Mouse (Mus musculus) heart, embryonic 12.5 days (tissue): Measurements from ENCODE around the gene Zbtb3. TPM values are rescaled to one million over a fixed set of nuclear protein-coding genes. Genes with fewer than 3 reads are reported as not detected.
"Not testable (repeated sequence)": the region's sequence is repeated elsewhere in the genome, so short reads cannot be mapped to it uniquely, and the experiment has no call there.

ENCODE experiments used
- ATAC-seq: fragments of 200-750 bp; cut with Nextera tagmentation; 2 replicates; pipeline ENCODE4 v1.8.0; 2017; ENCODE audit warnings: moderate TSS enrichment, moderate library complexity; ENCODE audit not compliant: insufficient number of reproducible peaks, low FRiP score
- H3K27ac ChIP-seq: fragments of 300-500 bp; sonication (generic); 2 replicates; pipeline ENCODE4 v1.5.1; 2016; ENCODE audit warnings: mild to moderate bottlenecking, moderate library complexity; ENCODE audit not compliant: poor library complexity, severe bottlenecking
- H3K27me3 ChIP-seq: fragments of 300-500 bp; sonication (generic); replicated peaks from 2 replicates; pipeline ENCODE4 v1.6.1; 2016; ENCODE audit warnings: mild to moderate bottlenecking, moderate library complexity
- H3K36me3 ChIP-seq: fragments of 300-500 bp; sonication (generic); 2 replicates; pipeline ENCODE4 v1.6.1; 2016; ENCODE audit warnings: mild to moderate bottlenecking, moderate library complexity
- H3K4me1 ChIP-seq: fragments of 300-500 bp; sonication (generic); replicated peaks from 2 replicates; pipeline ENCODE4 v1.6.1; 2016; ENCODE audit warnings: mild to moderate bottlenecking
- H3K4me2 ChIP-seq: fragments of 300-500 bp; sonication (generic); 2 replicates; pipeline ENCODE4 v1.6.1; 2016; ENCODE audit warnings: mild to moderate bottlenecking, moderate library complexity
- H3K4me3 ChIP-seq: fragments of 300-500 bp; sonication (generic); 2 replicates; pipeline ENCODE4 v1.5.1; 2016; ENCODE audit warnings: mild to moderate bottlenecking
- H3K9ac ChIP-seq: fragments of 300-500 bp; sonication (generic); 2 replicates; pipeline ENCODE4 v1.6.1; 2016; ENCODE audit warnings: mild to moderate bottlenecking, moderate library complexity
- H3K9me3 ChIP-seq: fragments of 300-500 bp; sonication (generic); replicated peaks from 2 replicates; pipeline ENCODE4 v1.6.1; 2016; ENCODE audit warnings: mild to moderate bottlenecking, moderate library complexity
- WGBS: fragments of 180-500 bp; shearing (Covaris S2); methylation state at CpG from one replicate; pipeline ENCODE4 v1.1.7; 2016; 5-methylcytosine and 5-hydroxymethylcytosine counted together
- polyA plus RNA-seq: library from polyadenylated mRNA; unstranded; fragments of >200 nt; fragmentation: Nextera tagmentation; extraction: Ambion mirVana; gene quantifications from 2 replicates; pipeline ENCODE4 v1.2.1, GENCODE M21; 2016

The Zbtb3 gene
- polyA plus RNA-seq, 1 experiment from 2014 or later = 3.8 TPM

- Histone ChIP-seq H3K4me2 (no peak within 1 kb of the TSS), H3K9ac (no peak within 1 kb of the TSS), H3K4me3 (no peak within 1 kb of the TSS), H3K27ac (no peak within 1 kb of the TSS), H3K9me3 (no peaks in the 10 kb centered on the region), H3K36me3 (peaks cover 97% of the 10 kb centered on the region), H3K27me3 (no peaks in the 10 kb centered on the region), H3K4me1 (no peaks in the 10 kb centered on the region)
- WGBS = 88% methylated on average over 8 of the region's 8 CpGs
- ATAC-seq = no peak
These were observed 27.3 kb downstream of the Zbtb3 start, which contains the start of gene AC129217.1 for GRCm38 (mm10) chr19:8829660-8830059. Gene AC129217.1 (plus strand): TSS chr19:8829773.

GRCm38 (mm10) chr19:8830664-8831063 lies 28.3 kb downstream of the Zbtb3 start:
- no peaks in the 10 kb centered on the region for H3K4me1 ChIP-seq
- WGBS = 96% methylated on average over 8 of the region's 8 CpGs
- H3K4me2 ChIP-seq = no peak overlapping the region
- no peaks in the 10 kb centered on the region for H3K27me3 ChIP-seq
- H3K36me3 ChIP-seq = peaks cover 91% of the 10 kb centered on the region
- no peaks in the 10 kb centered on the region for H3K9me3 ChIP-seq
- no peak for ATAC-seq
- no peak overlapping the region for H3K27ac ChIP-seq
- no peak overlapping the region for H3K9ac ChIP-seq
- no peak overlapping the region for H3K4me3 ChIP-seq

DNA sequence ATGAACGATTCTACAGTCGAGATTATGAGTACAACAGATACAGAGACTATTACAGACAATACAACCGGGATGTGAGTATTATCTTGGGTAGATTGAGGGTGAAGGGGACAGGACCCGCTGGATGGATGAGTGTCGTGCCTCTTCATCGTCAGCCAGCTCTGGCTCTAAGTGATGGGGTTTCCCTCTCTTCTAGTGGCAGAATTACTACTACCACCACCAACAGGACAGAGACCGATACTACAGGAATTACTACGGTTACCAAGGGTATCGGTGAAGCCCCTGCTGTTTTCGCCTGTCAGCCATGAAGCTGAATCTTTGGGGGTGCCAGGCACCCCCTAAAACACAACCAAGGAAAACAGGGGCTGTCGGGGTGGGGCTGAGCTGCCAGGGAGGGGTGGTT lies 28.9 kb downstream of the Zbtb3 start:
- Histone ChIP-seq H3K4me2 (no peak overlapping the region), H3K4me3 (no peak overlapping the region), H3K9me3 (no peaks in the 10 kb centered on the region), H3K27me3 (no peaks in the 10 kb centered on the region), H3K4me1 (no peaks in the 10 kb centered on the region), H3K36me3 (peaks cover 86% of the 10 kb centered on the region), H3K27ac (no peak overlapping the region), H3K9ac (no peak overlapping the region)
- no peak for ATAC-seq
- WGBS = 85% methylated on average over 11 of the region's 11 CpGs

GRCm38 (mm10) chr19:8832971-8833370 lies 30.6 kb downstream of the Zbtb3 start:
- Histone ChIP-seq H3K4me1 (peaks cover 2% of the 10 kb centered on the region; the same call in 1 of the 2 replicates), H3K27me3 (no peaks in the 10 kb centered on the region), H3K4me2 (no peak overlapping the region), H3K36me3 (peaks cover 69% of the 10 kb centered on the region), H3K9ac (no peak overlapping the region), H3K4me3 (no peak overlapping the region), H3K9me3 (no peaks in the 10 kb centered on the region), H3K27ac (no peak overlapping the region)
- ATAC-seq = no peak
- WGBS = 91% methylated on average over 4 of the region's 4 CpGs

DNA sequence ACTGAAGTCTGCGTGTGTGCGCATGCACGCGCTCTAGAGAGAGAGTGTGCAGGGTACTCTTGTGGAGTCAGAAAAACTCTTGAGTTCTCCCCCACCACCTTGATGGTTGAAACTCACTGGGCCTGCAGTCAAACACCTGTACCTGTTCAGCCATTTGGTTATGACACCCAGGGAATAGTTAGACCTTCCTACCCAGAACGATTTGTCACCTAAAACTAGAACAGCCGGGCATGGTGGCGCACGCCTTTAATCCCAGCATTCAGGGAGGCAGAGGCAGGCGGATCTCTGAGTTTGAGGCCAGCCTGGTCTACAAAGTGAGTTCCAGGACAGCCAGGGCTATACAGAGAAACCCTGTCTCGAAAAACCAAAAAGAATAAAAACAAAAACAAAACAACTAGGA lies 34.0 kb downstream of the Zbtb3 start:
- not testable (repeated sequence) for ATAC-seq, H3K27ac ChIP-seq, H3K27me3 ChIP-seq, H3K9me3 ChIP-seq, H3K9ac ChIP-seq, H3K4me2 ChIP-seq, H3K4me3 ChIP-seq
- 96% methylated on average over 10 of the region's 10 CpGs for WGBS
- Histone ChIP-seq H3K4me1 (peaks cover 30% of the 10 kb centered on the region), H3K36me3 (peaks cover 35% of the 10 kb centered on the region)

GRCm38 (mm10) chr19:8837251-8837791 lies 35.0 kb downstream of the Zbtb3 start, which contains the start of gene Bscl2:
Gene Bscl2 (plus strand): TSS chr19:8837467.
- Histone ChIP-seq H3K4me1 (peaks cover 30% of the 10 kb centered on the region), H3K36me3 (peaks cover 26% of the 10 kb centered on the region), H3K9ac (peak within 1 kb of the TSS; percentile 67), H3K27ac (peak within 1 kb of the TSS; percentile 94), H3K27me3 (no peaks in the 10 kb centered on the region), H3K4me2 (peak within 1 kb of the TSS; percentile 72), H3K4me3 (peak within 1 kb of the TSS; percentile 60), H3K9me3 (no peaks in the 10 kb centered on the region)
- 2% methylated on average over 38 of the region's 38 CpGs for WGBS
- ATAC-seq = peak; percentile 70

GRCm38 (mm10) chr19:8838041-8838730 lies 35.8 kb downstream of the Zbtb3 start:
- Histone ChIP-seq H3K4me1 (peaks cover 30% of the 10 kb centered on the region), H3K36me3 (peaks cover 22% of the 10 kb centered on the region), H3K4me3 (peak overlapping the region; percentile 60), H3K4me2 (peak overlapping the region; percentile 72), H3K9ac (peak overlapping the region; percentile 67), H3K27ac (peak overlapping the region; percentile 94), H3K9me3 (no peaks in the 10 kb centered on the region), H3K27me3 (no peaks in the 10 kb centered on the region)
- ATAC-seq = 0 out of 2 replicates have a peak, but pooled peaks have one; percentile 13
- 18% methylated on average over 15 of the region's 15 CpGs for WGBS

DNA sequence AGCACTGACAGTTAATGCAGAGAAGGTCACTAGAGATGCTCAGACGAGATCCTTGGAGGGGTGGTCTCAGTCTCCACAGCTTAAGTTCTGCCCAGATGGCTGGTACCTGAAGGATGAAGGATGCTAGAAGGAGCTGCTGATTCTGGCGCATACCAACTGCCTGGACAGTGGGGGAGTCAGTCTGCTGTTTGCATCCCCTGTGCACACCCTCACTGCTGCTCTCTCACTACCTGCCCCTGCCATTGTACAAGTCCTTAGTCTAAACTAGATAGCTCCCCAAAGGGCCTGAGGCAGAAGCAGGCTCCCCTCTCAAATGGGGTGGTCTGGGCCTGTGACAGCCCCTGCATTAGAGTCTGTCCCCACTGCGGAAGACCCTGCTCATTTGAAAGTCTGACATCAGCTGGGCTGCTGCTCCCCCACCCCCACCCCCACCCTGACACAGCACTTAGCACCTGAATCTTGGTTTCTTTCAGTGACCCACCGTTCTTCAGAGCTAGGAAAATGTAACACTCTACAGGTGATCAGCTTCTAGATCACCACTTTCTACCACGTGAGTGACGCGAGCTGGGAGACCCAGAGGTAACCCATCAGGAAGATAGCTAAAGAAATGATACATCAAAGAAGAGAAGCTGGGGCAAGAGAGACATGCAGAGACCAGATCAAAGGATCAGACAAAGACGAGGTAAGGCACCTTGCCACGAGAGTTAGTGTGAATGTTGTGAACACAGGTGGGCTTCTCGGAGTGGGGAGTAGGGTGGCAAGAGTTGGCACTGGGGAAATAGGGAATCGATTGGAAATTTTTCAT lies 37.0 kb downstream of the Zbtb3 start, which contains the start of gene Gng3:
TSS of gene Gng3 (minus strand) at position 92 of the 805 bp plus-strand sequence.
- H3K4me3 ChIP-seq = peak within 1 kb of the TSS; percentile 60
- peak within 1 kb of the TSS; percentile 94 for H3K27ac ChIP-seq
- H3K4me2 ChIP-seq = peak within 1 kb of the TSS; percentile 82
- 49% methylated on average over 11 of the region's 11 CpGs for WGBS
- H3K27me3 ChIP-seq = no peaks in the 10 kb centered on the region
- peaks cover 30% of the 10 kb centered on the region for H3K4me1 ChIP-seq
- ATAC-seq = no peak
- H3K9me3 ChIP-seq = no peaks in the 10 kb centered on the region
- H3K36me3 ChIP-seq = peaks cover 14% of the 10 kb centered on the region
- H3K9ac ChIP-seq = peak within 1 kb of the TSS; percentile 80

DNA sequence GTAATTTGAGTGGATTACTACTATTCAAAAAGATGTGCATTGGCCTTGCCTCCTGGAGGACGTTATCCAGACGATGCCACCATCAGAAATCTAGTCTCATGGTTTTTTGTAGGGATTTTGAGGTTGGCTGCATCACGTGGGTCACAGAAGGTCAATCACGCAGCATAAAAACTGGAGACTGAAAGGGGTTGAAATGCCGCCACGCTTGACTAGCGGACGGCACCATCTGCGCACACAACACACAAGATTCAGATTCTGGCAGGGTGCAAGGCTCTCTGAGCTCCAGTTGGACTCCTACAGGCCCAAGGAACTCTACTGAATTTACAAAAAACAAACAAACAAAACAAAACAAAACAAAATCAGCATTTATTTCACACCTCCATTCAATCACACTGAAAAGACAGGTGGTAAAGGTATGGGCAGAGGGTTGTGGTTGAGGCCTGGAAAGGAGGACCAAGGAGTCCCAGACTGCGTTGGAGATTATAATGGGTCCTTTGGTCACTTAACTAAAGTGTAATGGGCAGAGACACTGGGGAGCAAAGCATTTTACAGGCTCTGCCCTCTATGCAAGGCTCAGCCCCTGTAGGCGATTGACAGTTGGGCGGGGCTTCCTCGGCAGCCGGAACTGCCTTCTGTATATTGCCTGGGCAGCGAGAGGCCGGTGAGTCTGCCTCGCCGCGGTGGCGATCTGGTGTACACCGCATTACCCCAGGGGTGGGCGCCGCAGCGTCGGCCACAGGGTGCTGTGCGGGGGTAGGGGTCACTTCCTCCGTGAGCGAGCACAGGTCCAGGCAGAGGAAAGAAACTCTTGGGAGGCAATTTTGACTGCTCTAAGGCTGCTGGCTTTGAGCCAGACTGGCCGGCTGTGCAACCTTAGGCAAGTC lies 37.8 kb downstream of the Zbtb3 start:
- H3K27ac ChIP-seq = no peak overlapping the region

GRCm38 (mm10) chr19:8841012-8841411 lies 38.7 kb downstream of the Zbtb3 start:
- no peak overlapping the region for H3K27ac ChIP-seq
- H3K36me3 ChIP-seq = peaks cover 14% of the 10 kb centered on the region
- H3K9ac ChIP-seq = peak overlapping the region; percentile 80; the same call in 1 of the 2 replicates
- 89% methylated on average over 7 of the region's 7 CpGs for WGBS
- no peak for ATAC-seq
- no peaks in the 10 kb centered on the region for H3K9me3 ChIP-seq
- peak overlapping the region; percentile 58; the same call in 1 of the 2 replicates for H3K4me3 ChIP-seq
- H3K4me1 ChIP-seq = peaks cover 30% of the 10 kb centered on the region
- H3K4me2 ChIP-seq = peak overlapping the region; percentile 82
- no peaks in the 10 kb centered on the region for H3K27me3 ChIP-seq

More for the DNA sequence above, 37.8 kb downstream of the Zbtb3 start:
- 21% methylated on average over 29 of the region's 29 CpGs for WGBS
- Histone ChIP-seq H3K27me3 (no peaks in the 10 kb centered on the region), H3K4me1 (peaks cover 30% of the 10 kb centered on the region), H3K9ac (peak overlapping the region; percentile 80), H3K9me3 (no peaks in the 10 kb centered on the region), H3K4me2 (peak overlapping the region; percentile 82), H3K4me3 (peak overlapping the region; percentile 58), H3K36me3 (0 out of 2 replicates have a peak, but pooled peaks cover 8% of the 10 kb centered on the region)
- peak; percentile 76 for ATAC-seq
